Mouse (Mus musculus): ENCODE measurements around the gene Ide.

GRCm38 (mm10) chr19:37263566-37263942, 74.1 kb downstream of the Ide start:
- TF ChIP-seq CTCF (IDR thresholded peaks at IDR 0.05) = no peak
- no peak for TF ChIP-seq POLR2A (IDR thresholded peaks at IDR 0.05; ENCODE audit: insufficient read depth, low read depth, low read length)
- no peak for TF ChIP-seq EP300 (IDR thresholded peaks at IDR 0.05; ENCODE audit: insufficient read depth, low read depth, low read length)

Data from heart, adult 2 months (tissue).